Mouse (Mus musculus): ENCODE measurements around the gene Cyth1. TPM values are rescaled to one million over a fixed set of nuclear protein-coding genes. Genes with fewer than 3 reads are reported as not detected.

Gene Cyth1
- total and polyA plus RNA-seq, 3 experiments: 13.2 to 13.6 TPM; not detected in 1

DNA sequence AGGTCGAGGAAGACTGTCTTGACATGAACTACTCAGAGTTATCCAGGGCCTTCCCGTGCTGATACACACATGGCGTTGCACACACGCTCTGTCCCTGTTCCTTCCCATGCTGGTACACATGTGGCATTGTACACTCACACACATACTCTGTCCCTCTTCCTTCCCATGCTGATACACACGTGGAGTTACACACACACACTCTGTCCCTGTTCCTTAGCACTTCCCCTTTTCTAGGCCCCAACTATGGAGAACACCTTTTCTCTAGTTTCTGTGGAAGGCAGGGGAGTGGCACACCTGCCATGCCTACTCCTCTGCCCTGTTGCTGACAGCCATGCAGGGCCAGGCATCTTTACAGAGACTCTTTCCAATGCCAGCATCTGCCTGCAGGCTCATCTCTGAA is 70.2 kb downstream of the Cyth1 start:
- Histone ChIP-seq H3K4me3 (ENCODE audit: control insufficient read depth in 1 of 2, insufficient read depth in 1 of 2, low read depth in 2 of 2, low read length in 2 of 2) (no peak overlapping the region), H3K27me3 (ENCODE audit: control insufficient read depth in 1 of 2, insufficient read depth in 2 of 2, low read length in 2 of 2) (no peaks in the 10 kb centered on the region), H3K9ac (ENCODE audit: control insufficient read depth, low read depth, low read length, poor library complexity, severe bottlenecking) (no peak overlapping the region), H3K79me2 (ENCODE audit: control insufficient read depth, insufficient read depth, low read length, poor library complexity) (no peaks in the 10 kb centered on the region), H3K36me3 (ENCODE audit: control insufficient read depth in 1 of 2, insufficient read depth in 2 of 2, low read length in 2 of 2) (peaks cover 0 to 7% of the 10 kb centered on the region in 2 experiments; a peak in 1 of 4 replicates), H3K9me3 (replicated peaks; ENCODE audit: insufficient read depth, low read length) (no peaks in the 10 kb centered on the region), H3K27ac (ENCODE audit: control insufficient read depth, low read depth, low read length) (no peak overlapping the region), H3K4me1 (ENCODE audit: control insufficient read depth in 1 of 2, insufficient read depth in 2 of 2, low read length in 2 of 2) (no peaks in the 10 kb centered on the region)
- TF ChIP-seq CHD1 (IDR thresholded peaks at IDR 0.05; ENCODE audit: low read depth, low read length) (no peak), POLR2AphosphoS5 (IDR thresholded peaks at IDR 0.05; ENCODE audit: borderline replicate concordance, low read depth, low read length) (peak; percentile 20; the same call in 1 of the 2 replicates)
- peak; percentile 23 for DNase-seq (ENCODE audit: low read depth, low spot score)

DNA sequence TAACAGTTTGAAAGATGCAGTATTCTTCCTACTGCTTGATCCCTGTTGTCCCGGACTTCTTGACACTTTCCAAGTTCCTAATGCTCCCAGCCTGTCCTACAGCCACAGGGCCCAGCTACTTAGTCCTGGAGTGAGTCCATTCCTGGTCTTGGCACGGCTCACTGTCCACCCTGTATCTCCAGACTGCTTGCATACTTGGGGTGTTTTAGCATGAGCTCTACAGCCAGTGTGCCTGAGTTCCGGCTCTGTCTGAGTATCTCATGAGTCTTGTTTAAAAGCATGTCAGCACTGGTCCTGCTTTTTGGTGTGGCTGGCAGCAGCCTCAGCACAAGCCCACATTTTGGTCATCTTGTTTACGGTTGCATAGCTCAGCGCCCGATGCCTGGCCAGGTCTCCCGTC is 73.6 kb downstream of the Cyth1 start:
- Histone ChIP-seq H3K27ac (ENCODE audit: control insufficient read depth, low read depth, low read length) (no peak overlapping the region), H3K36me3 (ENCODE audit: control insufficient read depth in 1 of 2, insufficient read depth in 2 of 2, low read length in 2 of 2) (no peaks in the 10 kb centered on the region), H3K9me3 (replicated peaks; ENCODE audit: insufficient read depth, low read length) (no peaks in the 10 kb centered on the region), H3K9ac (ENCODE audit: control insufficient read depth, low read depth, low read length, poor library complexity, severe bottlenecking) (no peak overlapping the region), H3K4me1 (ENCODE audit: control insufficient read depth in 1 of 2, insufficient read depth in 2 of 2, low read length in 2 of 2) (no peaks in the 10 kb centered on the region), H3K27me3 (ENCODE audit: control insufficient read depth in 1 of 2, insufficient read depth in 2 of 2, low read length in 2 of 2) (no peaks in the 10 kb centered on the region), H3K79me2 (ENCODE audit: control insufficient read depth, insufficient read depth, low read length, poor library complexity) (no peaks in the 10 kb centered on the region), H3K4me3 (ENCODE audit: control insufficient read depth in 1 of 2, insufficient read depth in 1 of 2, low read depth in 2 of 2, low read length in 2 of 2) (no peak overlapping the region)
- no peak for TF ChIP-seq EP300 (IDR thresholded peaks at IDR 0.05; ENCODE audit: low read depth in 1 of 2, low read length in 2 of 2)
- no peak for TF ChIP-seq ZC3H11A (IDR thresholded peaks at IDR 0.05; ENCODE audit: low read depth, low read length)
- no peak for TF ChIP-seq CTCF (IDR thresholded peaks at IDR 0.05 in 2 of 3, conservative IDR thresholded peaks at IDR 0.05 in 1 of 3; ENCODE audit: control insufficient read depth in 1 of 3, insufficient read depth in 1 of 3, low read depth in 2 of 3, low read length in 3 of 3, poor library complexity in 1 of 3, severe bottlenecking in 1 of 3)
- no peak for TF ChIP-seq MAX (IDR thresholded peaks at IDR 0.05; ENCODE audit: low read length)
- TF ChIP-seq RCOR1 (IDR thresholded peaks at IDR 0.05; ENCODE audit: low read depth, low read length): no peak
- no peak for TF ChIP-seq JUND (IDR thresholded peaks at IDR 0.05; ENCODE audit: low read depth, low read length)
- no peak for TF ChIP-seq CHD2 (IDR thresholded peaks at IDR 0.05; ENCODE audit: low read length)
- no peak for TF ChIP-seq TCF12 (IDR thresholded peaks at IDR 0.05; ENCODE audit: low read depth, low read length)
- no peak for TF ChIP-seq E2F4 (IDR thresholded peaks at IDR 0.05; ENCODE audit: borderline replicate concordance, low read depth, low read length)
- no peak for TF ChIP-seq NRF1 (IDR thresholded peaks at IDR 0.05; ENCODE audit: insufficient read depth, low read depth, low read length, poor library complexity, severe bottlenecking)
- TF ChIP-seq POLR2AphosphoS2 (IDR thresholded peaks at IDR 0.05; ENCODE audit: low read length): no peak
- no peak for TF ChIP-seq RAD21 (IDR thresholded peaks at IDR 0.05; ENCODE audit: low read depth, low read length)
- no peak for TF ChIP-seq SMC3 (IDR thresholded peaks at IDR 0.05; ENCODE audit: low read depth, low read length)
- no peak for TF ChIP-seq MAFK (IDR thresholded peaks at IDR 0.05; ENCODE audit: borderline replicate concordance, low read depth, low read length)
- no peak for TF ChIP-seq POLR2AphosphoS5 (IDR thresholded peaks at IDR 0.05; ENCODE audit: borderline replicate concordance, low read depth, low read length)
- TF ChIP-seq MXI1 (IDR thresholded peaks at IDR 0.05; ENCODE audit: low read depth, low read length): no peak
- no peak for TF ChIP-seq USF1 (IDR thresholded peaks at IDR 0.05; ENCODE audit: low read depth, low read length)
- TF ChIP-seq TBP (IDR thresholded peaks at IDR 0.05; ENCODE audit: low read depth, low read length): no peak
- no peak for TF ChIP-seq ZNF384 (IDR thresholded peaks at IDR 0.05; ENCODE audit: low read depth, low read length)
- no peak for DNase-seq (ENCODE audit: low read depth, low spot score)

Measured in MEL (cell line).